Mouse (Mus musculus): ENCODE measurements around the gene Gnpat. TPM values are rescaled to one million over a fixed set of nuclear protein-coding genes. Genes with fewer than 3 reads are reported as not detected.

The Gnpat gene
- polyA plus RNA-seq, 1 experiment from 2014 or later: 91.6 TPM

DNA sequence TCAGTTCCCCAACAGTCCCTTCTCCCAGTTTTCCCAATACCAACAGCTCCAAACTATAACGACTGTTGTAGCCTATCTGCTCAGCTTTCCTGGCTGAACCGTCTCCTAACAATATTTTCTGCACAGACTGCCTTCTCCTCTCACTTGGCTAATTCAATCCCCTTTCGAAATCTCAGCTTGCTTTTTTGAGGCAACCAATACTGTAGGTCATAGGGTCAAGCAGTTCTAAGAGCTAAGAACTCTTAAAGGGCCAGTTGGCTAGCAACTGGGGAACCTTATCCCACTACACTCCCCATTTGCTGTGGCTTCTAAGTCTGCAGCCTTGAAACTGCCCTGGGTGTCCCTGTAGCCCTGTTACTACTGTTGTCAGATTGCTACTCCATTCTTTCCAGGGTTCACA lies 17.7 kb upstream of the Gnpat start:
- no peak for ATAC-seq (ENCODE audit: insufficient number of reproducible peaks, insufficient read depth, low FRiP score, low TSS enrichment, low read depth)
- H3K4me1 ChIP-seq: no peaks in the 10 kb centered on the region
- WGBS: 67% methylated on average over 3 of the region's 3 CpGs
- peaks cover 40% of the 10 kb centered on the region for H3K36me3 ChIP-seq
- H3K27me3 ChIP-seq: no peaks in the 10 kb centered on the region
- H3K4me2 ChIP-seq: no peak overlapping the region
- no peaks in the 10 kb centered on the region for H3K9me3 ChIP-seq
- H3K9ac ChIP-seq: no peak overlapping the region
- no peak overlapping the region for H3K4me3 ChIP-seq
- no peak overlapping the region for H3K27ac ChIP-seq

DNA sequence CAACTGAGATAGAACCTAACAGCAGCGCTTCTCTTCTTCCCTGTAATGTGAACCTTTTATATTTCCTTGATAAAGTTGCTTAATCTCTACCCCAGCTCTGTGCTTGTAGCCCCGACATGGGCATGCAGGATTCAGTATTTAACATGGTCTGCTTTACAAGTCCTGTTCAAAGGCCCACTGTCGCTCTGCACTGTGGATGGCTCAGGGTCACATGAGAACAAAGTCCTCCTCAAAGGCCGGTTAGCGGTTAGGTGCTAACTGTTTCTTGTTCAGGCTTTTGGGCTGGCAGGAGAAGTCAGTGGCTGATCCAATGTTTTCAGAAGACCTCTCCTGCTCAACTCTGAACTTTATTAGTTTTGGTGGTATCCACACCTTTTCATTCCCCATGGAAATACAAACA lies 17.3 kb upstream of the Gnpat start:
- H3K9ac ChIP-seq: no peak overlapping the region
- ATAC-seq (ENCODE audit: insufficient number of reproducible peaks, insufficient read depth, low FRiP score, low TSS enrichment, low read depth): no peak
- no peaks in the 10 kb centered on the region for H3K4me1 ChIP-seq
- H3K4me3 ChIP-seq: no peak overlapping the region
- no peaks in the 10 kb centered on the region for H3K9me3 ChIP-seq
- H3K27ac ChIP-seq: no peak overlapping the region
- H3K4me2 ChIP-seq: no peak overlapping the region
- no peaks in the 10 kb centered on the region for H3K27me3 ChIP-seq
- peaks cover 35% of the 10 kb centered on the region for H3K36me3 ChIP-seq
- 91% methylated on average over 5 of the region's 5 CpGs for WGBS

DNA sequence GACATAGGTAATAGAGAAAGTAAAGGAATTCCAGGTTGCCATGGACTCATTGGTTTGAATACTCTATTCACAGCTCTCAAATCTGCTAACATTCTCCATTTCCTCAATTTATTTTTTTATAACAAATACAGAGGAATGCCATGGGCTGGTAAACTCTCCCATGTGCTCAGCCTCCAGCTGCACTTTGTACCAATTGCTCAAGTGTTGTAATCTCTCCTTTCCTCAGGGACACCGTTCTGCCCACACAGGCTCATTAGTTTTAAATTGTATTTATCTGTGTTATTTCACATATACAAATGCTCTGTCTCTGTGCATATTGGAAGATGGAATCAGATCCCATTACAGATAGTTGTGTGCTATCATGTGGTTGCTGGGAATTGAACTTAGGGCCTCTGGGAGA lies 9.3 kb upstream of the Gnpat start:
- peaks cover 63% of the 10 kb centered on the region for H3K36me3 ChIP-seq
- no peaks in the 10 kb centered on the region for H3K4me1 ChIP-seq
- H3K9ac ChIP-seq: no peak overlapping the region
- ATAC-seq (ENCODE audit: insufficient number of reproducible peaks, insufficient read depth, low FRiP score, low TSS enrichment, low read depth): no peak
- H3K27me3 ChIP-seq: no peaks in the 10 kb centered on the region
- no peak overlapping the region for H3K27ac ChIP-seq
- no peak overlapping the region for H3K4me2 ChIP-seq
- H3K9me3 ChIP-seq: peaks cover 29% of the 10 kb centered on the region
- no peak overlapping the region for H3K4me3 ChIP-seq
- 100% methylated on average over 1 of the region's 1 CpGs for WGBS

DNA sequence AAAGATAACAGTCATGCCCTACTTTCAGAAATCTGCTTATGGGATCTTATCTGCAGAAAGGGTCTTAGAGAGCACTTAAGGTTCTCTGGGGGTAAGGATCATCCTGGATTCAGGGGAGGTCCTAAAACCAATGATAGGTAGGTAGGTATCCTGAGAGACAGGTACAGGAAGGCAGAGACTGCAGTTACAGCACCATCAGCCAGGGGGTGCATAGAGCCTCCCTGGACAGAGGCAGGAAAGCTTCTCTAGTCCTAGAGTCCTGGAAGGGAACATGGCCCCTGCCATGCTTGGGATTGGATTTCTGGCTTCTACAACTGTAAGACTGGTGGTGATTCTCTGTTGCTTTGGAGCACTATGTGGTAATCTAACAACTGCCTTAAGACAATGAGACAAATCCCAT lies 3.4 kb upstream of the Gnpat start:
- Histone ChIP-seq H3K4me3 (no peak overlapping the region), H3K36me3 (peaks cover 64% of the 10 kb centered on the region), H3K9ac (no peak overlapping the region), H3K9me3 (peaks cover 13% of the 10 kb centered on the region), H3K27ac (no peak overlapping the region), H3K4me2 (no peak overlapping the region), H3K27me3 (no peaks in the 10 kb centered on the region), H3K4me1 (peaks cover 10% of the 10 kb centered on the region)
- no peak for ATAC-seq (ENCODE audit: insufficient number of reproducible peaks, insufficient read depth, low FRiP score, low TSS enrichment, low read depth)

DNA sequence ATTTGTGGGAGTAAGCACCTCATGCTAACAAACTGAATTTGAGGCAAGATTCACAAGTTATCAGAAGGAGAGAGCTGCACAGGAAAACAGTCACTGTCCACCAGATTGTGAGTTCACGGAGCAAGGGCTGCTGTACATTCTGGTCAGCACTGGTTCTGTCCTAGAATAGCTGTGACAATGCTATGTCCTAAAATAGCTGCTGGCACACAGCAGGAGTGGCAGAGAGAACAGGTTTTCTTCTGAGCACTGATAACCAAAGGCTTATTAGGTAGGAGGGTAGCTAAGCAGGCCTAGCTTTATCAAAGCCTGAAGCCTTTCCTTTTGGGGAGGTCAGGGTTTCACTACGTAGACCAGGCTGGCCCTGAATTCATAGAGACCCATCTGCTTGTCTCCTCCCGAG lies 2.6 kb upstream of the Gnpat start:
- peaks cover 57% of the 10 kb centered on the region for H3K36me3 ChIP-seq
- ATAC-seq (ENCODE audit: insufficient number of reproducible peaks, insufficient read depth, low FRiP score, low TSS enrichment, low read depth): no peak
- WGBS: 88% methylated on average over 3 of the region's 3 CpGs
- H3K9me3 ChIP-seq: peaks cover 8% of the 10 kb centered on the region; the same call in 1 of the 2 replicates
- peaks cover 13% of the 10 kb centered on the region for H3K4me1 ChIP-seq
- H3K27ac ChIP-seq: no peak overlapping the region
- no peak overlapping the region for H3K4me3 ChIP-seq
- H3K27me3 ChIP-seq: no peaks in the 10 kb centered on the region
- no peak overlapping the region for H3K4me2 ChIP-seq
- no peak overlapping the region for H3K9ac ChIP-seq

DNA sequence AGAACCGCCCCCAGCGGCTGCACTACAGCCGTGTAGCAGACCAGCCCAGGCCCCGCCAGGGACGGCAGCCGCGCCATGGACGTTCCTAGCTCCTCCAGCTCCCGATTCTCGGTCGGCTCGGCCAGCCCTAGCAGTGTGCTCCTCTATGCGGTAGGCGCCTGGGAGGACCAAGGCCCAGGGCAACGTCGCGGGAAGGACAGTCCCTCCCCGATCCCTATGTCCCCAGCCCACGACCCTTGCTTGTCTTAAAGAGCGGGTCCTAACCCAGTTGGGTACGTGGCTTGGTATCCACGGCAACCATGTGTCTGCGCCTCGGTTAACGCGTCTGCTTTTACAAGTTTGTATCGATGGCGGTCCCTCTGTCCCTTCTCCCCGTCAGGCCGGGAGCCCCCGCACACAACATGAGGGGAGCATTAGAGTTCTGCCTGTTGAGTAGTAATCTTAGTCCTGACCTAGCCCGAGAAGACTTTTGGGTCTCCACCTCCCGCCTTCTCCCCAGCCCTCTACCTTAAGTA lies 387 bp downstream of the Gnpat start:
- Histone ChIP-seq H3K4me3 (peak overlapping the region; percentile 93), H3K4me1 (peaks cover 13% of the 10 kb centered on the region), H3K36me3 (peaks cover 35% of the 10 kb centered on the region), H3K27me3 (no peaks in the 10 kb centered on the region), H3K9me3 (no peaks in the 10 kb centered on the region), H3K27ac (peak overlapping the region; percentile 92), H3K4me2 (peak overlapping the region; percentile 75), H3K9ac (peak overlapping the region; percentile 97)
- ATAC-seq (ENCODE audit: insufficient number of reproducible peaks, insufficient read depth, low FRiP score, low TSS enrichment, low read depth): peak; percentile 75
- under 1% methylated on average over 33 of the region's 33 CpGs for WGBS

DNA sequence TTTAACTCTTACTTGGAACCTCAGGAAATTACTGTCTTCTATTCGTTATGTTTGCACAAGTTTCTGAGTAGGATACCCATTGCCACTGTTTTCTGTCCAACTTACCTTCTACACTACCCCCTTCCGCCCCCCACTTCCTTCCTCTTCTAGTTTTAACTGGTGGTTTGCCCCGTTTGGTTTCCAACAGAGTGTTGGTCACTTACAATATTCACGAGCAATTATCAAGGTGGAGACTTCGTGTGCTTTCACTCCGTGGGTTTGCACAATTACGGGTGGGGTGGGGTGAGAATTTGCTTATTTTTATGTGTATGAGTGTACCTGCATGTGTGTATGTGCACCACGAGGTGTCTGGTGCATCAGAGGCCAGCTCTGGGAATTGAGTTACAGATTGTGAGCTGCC lies 896 bp downstream of the Gnpat start:
- Histone ChIP-seq H3K9ac (peak overlapping the region; percentile 97), H3K4me2 (peak overlapping the region; percentile 75), H3K4me3 (peak overlapping the region; percentile 93), H3K36me3 (peaks cover 30% of the 10 kb centered on the region), H3K4me1 (peaks cover 13% of the 10 kb centered on the region), H3K27me3 (no peaks in the 10 kb centered on the region), H3K27ac (peak overlapping the region; percentile 92; the same call in 1 of the 2 replicates), H3K9me3 (no peaks in the 10 kb centered on the region)
- no peak for ATAC-seq (ENCODE audit: insufficient number of reproducible peaks, insufficient read depth, low FRiP score, low TSS enrichment, low read depth)
- WGBS: 11% methylated on average over 8 of the region's 8 CpGs

DNA sequence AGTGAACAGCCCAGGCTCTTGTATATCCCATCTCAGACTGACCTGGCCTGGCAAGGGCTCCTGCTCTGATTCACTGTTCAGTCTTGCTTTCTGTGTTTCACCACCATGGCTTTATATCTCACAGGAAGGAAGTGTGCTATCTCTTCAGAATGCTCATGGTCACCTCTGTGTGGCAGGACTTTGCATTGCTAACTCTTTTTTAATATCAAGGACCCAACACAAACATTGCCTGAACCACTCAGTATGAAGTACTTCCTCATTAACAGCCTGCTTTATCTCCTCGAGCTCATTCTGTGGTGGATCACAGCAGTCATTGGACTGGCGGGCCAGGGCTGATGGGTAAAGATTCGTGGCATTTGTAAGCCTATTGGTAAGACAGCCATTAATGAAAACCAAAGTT lies 3.8 kb downstream of the Gnpat start:
- H3K27ac ChIP-seq: no peak overlapping the region
- ATAC-seq (ENCODE audit: insufficient number of reproducible peaks, insufficient read depth, low FRiP score, low TSS enrichment, low read depth): no peak
- WGBS: 85% methylated on average over 3 of the region's 3 CpGs

DNA sequence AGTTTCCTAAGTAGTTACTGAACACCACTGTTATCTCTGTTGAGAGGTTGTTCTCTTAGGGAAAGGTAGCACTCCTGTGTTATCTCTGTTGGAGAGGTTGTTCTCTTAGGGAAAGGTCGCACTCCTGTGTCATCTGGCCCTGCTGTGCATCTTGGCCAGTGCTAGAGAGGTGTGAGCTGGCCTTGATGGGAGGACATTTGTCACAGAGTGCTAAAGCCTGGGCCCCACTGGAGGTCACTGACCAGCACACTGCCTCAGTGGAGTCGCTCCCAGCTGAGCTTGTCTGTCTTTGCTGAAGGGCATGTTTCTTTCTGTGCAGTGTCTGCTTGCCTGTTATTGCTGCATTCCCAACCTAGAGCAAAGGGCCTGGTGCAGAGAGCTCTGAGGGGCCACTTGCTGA lies 4.3 kb downstream of the Gnpat start:
- Histone ChIP-seq H3K4me2 (no peak overlapping the region), H3K27ac (no peak overlapping the region), H3K4me1 (peaks cover 8% of the 10 kb centered on the region), H3K27me3 (no peaks in the 10 kb centered on the region), H3K9ac (no peak overlapping the region), H3K4me3 (no peak overlapping the region), H3K36me3 (peaks cover 24% of the 10 kb centered on the region), H3K9me3 (no peaks in the 10 kb centered on the region)
- ATAC-seq (ENCODE audit: insufficient number of reproducible peaks, insufficient read depth, low FRiP score, low TSS enrichment, low read depth): no peak
- WGBS: 88% methylated on average over 2 of the region's 2 CpGs

More for the DNA sequence above, 3.8 kb downstream of the Gnpat start:
- Histone ChIP-seq H3K9ac (no peak overlapping the region), H3K4me1 (peaks cover 11% of the 10 kb centered on the region), H3K4me3 (no peak overlapping the region), H3K27me3 (no peaks in the 10 kb centered on the region), H3K4me2 (no peak overlapping the region), H3K9me3 (no peaks in the 10 kb centered on the region), H3K36me3 (peaks cover 20% of the 10 kb centered on the region)

DNA sequence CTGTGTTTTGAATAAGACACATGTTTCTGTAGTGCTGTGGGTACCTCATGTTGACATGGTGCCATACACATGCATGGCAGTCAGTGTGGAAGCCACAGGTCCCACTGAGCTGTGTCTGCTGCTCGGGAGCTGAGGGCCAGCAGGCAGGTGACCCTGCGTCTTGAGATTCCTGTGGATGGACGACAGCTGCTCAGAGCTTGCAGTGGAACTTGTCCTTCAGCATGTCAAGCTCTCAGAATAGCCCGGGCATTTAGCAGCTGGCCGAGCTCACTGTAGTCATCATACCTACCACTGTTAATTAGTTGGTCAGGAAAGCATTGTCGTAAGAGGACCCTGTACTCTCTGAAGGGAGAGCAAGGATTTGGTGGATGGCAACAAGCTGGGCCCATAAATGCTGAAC lies 6.9 kb downstream of the Gnpat start:
- no peak overlapping the region for H3K27ac ChIP-seq
- H3K9me3 ChIP-seq: no peaks in the 10 kb centered on the region
- 85% methylated on average over 6 of the region's 6 CpGs for WGBS
- peaks cover 50% of the 10 kb centered on the region for H3K36me3 ChIP-seq
- no peak overlapping the region for H3K9ac ChIP-seq
- H3K4me3 ChIP-seq: no peak overlapping the region
- 0 out of 2 replicates have a peak, but pooled peaks cover 3% of the 10 kb centered on the region for H3K4me1 ChIP-seq
- ATAC-seq (ENCODE audit: insufficient number of reproducible peaks, insufficient read depth, low FRiP score, low TSS enrichment, low read depth): no peak
- no peaks in the 10 kb centered on the region for H3K27me3 ChIP-seq
- H3K4me2 ChIP-seq: no peak overlapping the region

DNA sequence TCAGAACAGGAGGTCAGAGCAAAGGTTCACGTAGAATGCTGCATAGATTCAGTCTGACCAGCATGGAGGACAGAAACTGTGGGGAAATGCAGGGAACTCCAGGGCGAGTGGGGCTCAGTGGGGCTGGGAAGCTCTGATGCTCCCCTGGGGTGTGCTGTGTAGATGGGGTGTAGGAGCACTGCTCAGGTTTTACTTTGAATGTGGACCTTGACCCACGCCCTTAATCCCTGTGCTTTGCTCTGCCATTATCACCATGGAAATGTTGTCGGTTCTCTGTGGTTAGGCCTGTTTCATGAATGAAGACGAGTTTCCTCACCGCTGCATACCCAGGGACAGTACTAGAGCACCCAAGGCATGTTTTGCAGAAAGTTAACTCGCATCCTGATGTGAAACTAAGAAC lies 8.6 kb downstream of the Gnpat start:
- Histone ChIP-seq H3K27ac (no peak overlapping the region), H3K36me3 (peaks cover 67% of the 10 kb centered on the region)
- WGBS: 92% methylated on average over 7 of the region's 7 CpGs

DNA sequence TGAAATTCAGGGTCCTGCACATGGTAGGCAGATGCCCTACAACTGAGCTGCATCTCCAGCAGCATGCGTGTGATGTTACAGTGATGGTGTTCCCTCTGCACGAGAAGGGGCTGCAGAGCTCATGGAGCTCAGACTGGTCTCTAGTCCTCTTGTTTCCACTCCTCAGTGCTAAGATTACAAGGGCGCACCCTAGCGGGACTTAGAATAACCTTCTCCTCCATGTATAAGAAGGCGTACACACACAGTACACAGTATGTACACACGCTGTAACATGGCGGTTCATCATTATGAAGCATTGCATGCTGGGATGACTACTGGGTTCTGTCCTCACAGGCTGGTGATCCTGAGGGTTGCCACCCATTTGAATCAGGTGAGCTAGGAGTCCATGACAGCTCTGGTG lies 9.2 kb downstream of the Gnpat start:
- 0 out of 2 replicates have a peak, but pooled peaks have one; percentile 43 for ATAC-seq (ENCODE audit: insufficient number of reproducible peaks, insufficient read depth, low FRiP score, low TSS enrichment, low read depth)
- Histone ChIP-seq H3K27ac (no peak overlapping the region), H3K36me3 (peaks cover 71% of the 10 kb centered on the region), H3K9me3 (no peaks in the 10 kb centered on the region), H3K9ac (no peak overlapping the region), H3K4me1 (no peaks in the 10 kb centered on the region), H3K27me3 (no peaks in the 10 kb centered on the region), H3K4me2 (no peak overlapping the region), H3K4me3 (no peak overlapping the region)
- WGBS: 88% methylated on average over 7 of the region's 7 CpGs

More for the DNA sequence above, 8.6 kb downstream of the Gnpat start:
- Histone ChIP-seq H3K27me3 (no peaks in the 10 kb centered on the region), H3K9ac (no peak overlapping the region), H3K4me1 (no peaks in the 10 kb centered on the region), H3K4me2 (no peak overlapping the region), H3K4me3 (no peak overlapping the region), H3K9me3 (no peaks in the 10 kb centered on the region)
- ATAC-seq (ENCODE audit: insufficient number of reproducible peaks, insufficient read depth, low FRiP score, low TSS enrichment, low read depth): no peak
